Mouse (Mus musculus): ENCODE measurements around the gene Plce1. TPM values are rescaled to one million over a fixed set of nuclear protein-coding genes. Genes with fewer than 3 reads are reported as not detected.
"Not testable (repeated sequence)": the region's sequence is repeated elsewhere in the genome, so short reads cannot be mapped to it uniquely, and the experiment has no call there.

Gene Plce1
- polyA plus RNA-seq, 1 experiment from 2014 or later: 3.0 TPM

GRCm38 (mm10) chr19:38632251-38632650 is 151.3 kb downstream of the Plce1 start:
- 88% methylated on average over 3 of the region's 3 CpGs for WGBS
- H3K4me2 ChIP-seq (ENCODE audit: low read length): no peak overlapping the region
- H3K36me3 ChIP-seq (ENCODE audit: control insufficient read depth, insufficient read depth, low read length): no peaks in the 10 kb centered on the region
- H3K4me1 ChIP-seq (ENCODE audit: control insufficient read depth, insufficient read depth, low read depth, low read length): no peaks in the 10 kb centered on the region
- H3K27ac ChIP-seq (ENCODE audit: low read depth, low read length): no peak overlapping the region
- H3K9me3 ChIP-seq (ENCODE audit: control insufficient read depth, low read length): no peaks in the 10 kb centered on the region
- no peaks in the 10 kb centered on the region for H3K27me3 ChIP-seq (replicated peaks; ENCODE audit: control insufficient read depth, insufficient read depth, low read length)
- no peak overlapping the region for H3K9ac ChIP-seq (ENCODE audit: low read depth, low read length)
- H3K4me3 ChIP-seq (ENCODE audit: low read length): no peak overlapping the region
- no peak for ATAC-seq

GRCm38 (mm10) chr19:38633306-38633705 is 152.4 kb downstream of the Plce1 start:
- Histone ChIP-seq H3K27me3 (replicated peaks; ENCODE audit: control insufficient read depth, insufficient read depth, low read length) (no peaks in the 10 kb centered on the region), H3K4me2 (ENCODE audit: low read length) (no peak overlapping the region), H3K9me3 (ENCODE audit: control insufficient read depth, low read length) (no peaks in the 10 kb centered on the region), H3K4me3 (ENCODE audit: low read length) (no peak overlapping the region), H3K9ac (ENCODE audit: low read depth, low read length) (no peak overlapping the region), H3K36me3 (ENCODE audit: control insufficient read depth, insufficient read depth, low read length) (no peaks in the 10 kb centered on the region), H3K4me1 (ENCODE audit: control insufficient read depth, insufficient read depth, low read depth, low read length) (no peaks in the 10 kb centered on the region), H3K27ac (ENCODE audit: low read depth, low read length) (no peak overlapping the region)
- no peak for ATAC-seq
- 68% methylated on average over 5 of the region's 5 CpGs for WGBS

- no peaks in the 10 kb centered on the region for H3K9me3 ChIP-seq (ENCODE audit: control insufficient read depth, low read length)
- ATAC-seq: no peak
- no peak overlapping the region for H3K4me3 ChIP-seq (ENCODE audit: low read length)
- 94% methylated on average over 3 of the region's 3 CpGs for WGBS
- H3K27me3 ChIP-seq (replicated peaks; ENCODE audit: control insufficient read depth, insufficient read depth, low read length): no peaks in the 10 kb centered on the region
- H3K36me3 ChIP-seq (ENCODE audit: control insufficient read depth, insufficient read depth, low read length): no peaks in the 10 kb centered on the region
- no peak overlapping the region for H3K9ac ChIP-seq (ENCODE audit: low read depth, low read length)
- no peak overlapping the region for H3K27ac ChIP-seq (ENCODE audit: low read depth, low read length)
- no peak overlapping the region for H3K4me2 ChIP-seq (ENCODE audit: low read length)
- no peaks in the 10 kb centered on the region for H3K4me1 ChIP-seq (ENCODE audit: control insufficient read depth, insufficient read depth, low read depth, low read length)
These were observed 158.1 kb downstream of the Plce1 start for GRCm38 (mm10) chr19:38639050-38639449.

GRCm38 (mm10) chr19:38639805-38640204 is 158.9 kb downstream of the Plce1 start:
- no peak overlapping the region for H3K4me2 ChIP-seq (ENCODE audit: low read length)
- H3K4me1 ChIP-seq (ENCODE audit: control insufficient read depth, insufficient read depth, low read depth, low read length): no peaks in the 10 kb centered on the region
- H3K9me3 ChIP-seq (ENCODE audit: control insufficient read depth, low read length): no peaks in the 10 kb centered on the region
- H3K4me3 ChIP-seq (ENCODE audit: low read length): no peak overlapping the region
- H3K27me3 ChIP-seq (replicated peaks; ENCODE audit: control insufficient read depth, insufficient read depth, low read length): no peaks in the 10 kb centered on the region
- no peak overlapping the region for H3K27ac ChIP-seq (ENCODE audit: low read depth, low read length)
- peak; percentile 27; the same call in 1 of the 2 replicates for ATAC-seq
- WGBS: 46% methylated on average over 3 of the region's 3 CpGs
- no peak overlapping the region for H3K9ac ChIP-seq (ENCODE audit: low read depth, low read length)
- H3K36me3 ChIP-seq (ENCODE audit: control insufficient read depth, insufficient read depth, low read length): no peaks in the 10 kb centered on the region

- H3K4me3 ChIP-seq (ENCODE audit: low read length); H3K9me3 ChIP-seq (ENCODE audit: control insufficient read depth, low read length); H3K9ac ChIP-seq (ENCODE audit: low read depth, low read length); H3K4me1 ChIP-seq (ENCODE audit: control insufficient read depth, insufficient read depth, low read depth, low read length); H3K4me2 ChIP-seq (ENCODE audit: low read length); H3K27ac ChIP-seq (ENCODE audit: low read depth, low read length); H3K27me3 ChIP-seq (replicated peaks; ENCODE audit: control insufficient read depth, insufficient read depth, low read length); ATAC-seq; H3K36me3 ChIP-seq (ENCODE audit: control insufficient read depth, insufficient read depth, low read length): not testable (repeated sequence)
- 68% methylated on average over 1 of the region's 1 CpGs for WGBS
These were observed 161.6 kb downstream of the Plce1 start for GRCm38 (mm10) chr19:38642515-38642914.

- no peak for ATAC-seq
- Histone ChIP-seq H3K9ac (ENCODE audit: low read depth, low read length) (no peak overlapping the region), H3K9me3 (ENCODE audit: control insufficient read depth, low read length) (no peaks in the 10 kb centered on the region), H3K4me3 (ENCODE audit: low read length) (no peak overlapping the region), H3K36me3 (ENCODE audit: control insufficient read depth, insufficient read depth, low read length) (no peaks in the 10 kb centered on the region), H3K27me3 (replicated peaks; ENCODE audit: control insufficient read depth, insufficient read depth, low read length) (no peaks in the 10 kb centered on the region), H3K27ac (ENCODE audit: low read depth, low read length) (no peak overlapping the region), H3K4me2 (ENCODE audit: low read length) (no peak overlapping the region), H3K4me1 (ENCODE audit: control insufficient read depth, insufficient read depth, low read depth, low read length) (no peaks in the 10 kb centered on the region)
- 46% methylated on average over 6 of the region's 6 CpGs for WGBS
These were observed 164.1 kb downstream of the Plce1 start for GRCm38 (mm10) chr19:38644871-38645595.

- Histone ChIP-seq H3K4me1 (ENCODE audit: control insufficient read depth, insufficient read depth, low read depth, low read length) (no peaks in the 10 kb centered on the region), H3K36me3 (ENCODE audit: control insufficient read depth, insufficient read depth, low read length) (no peaks in the 10 kb centered on the region), H3K27me3 (replicated peaks; ENCODE audit: control insufficient read depth, insufficient read depth, low read length) (no peaks in the 10 kb centered on the region), H3K4me2 (ENCODE audit: low read length) (no peak overlapping the region), H3K27ac (ENCODE audit: low read depth, low read length) (no peak overlapping the region), H3K9ac (ENCODE audit: low read depth, low read length) (no peak overlapping the region), H3K4me3 (ENCODE audit: low read length) (no peak overlapping the region), H3K9me3 (ENCODE audit: control insufficient read depth, low read length) (0 out of 2 replicates have a peak, but pooled peaks cover 5% of the 10 kb centered on the region)
- no peak for ATAC-seq
- WGBS: 89% methylated on average over 13 of the region's 13 CpGs
These were observed 177.1 kb downstream of the Plce1 start for GRCm38 (mm10) chr19:38657980-38658379.

- no peaks in the 10 kb centered on the region for H3K36me3 ChIP-seq (ENCODE audit: control insufficient read depth, insufficient read depth, low read length)
- H3K4me3 ChIP-seq (ENCODE audit: low read length): no peak overlapping the region
- no peak overlapping the region for H3K9ac ChIP-seq (ENCODE audit: low read depth, low read length)
- H3K9me3 ChIP-seq (ENCODE audit: control insufficient read depth, low read length): no peaks in the 10 kb centered on the region
- H3K4me1 ChIP-seq (ENCODE audit: control insufficient read depth, insufficient read depth, low read depth, low read length): no peaks in the 10 kb centered on the region
- no peaks in the 10 kb centered on the region for H3K27me3 ChIP-seq (replicated peaks; ENCODE audit: control insufficient read depth, insufficient read depth, low read length)
- 86% methylated on average over 1 of the region's 1 CpGs for WGBS
- no peak for ATAC-seq
- no peak overlapping the region for H3K4me2 ChIP-seq (ENCODE audit: low read length)
- no peak overlapping the region for H3K27ac ChIP-seq (ENCODE audit: low read depth, low read length)
These were observed 184.5 kb downstream of the Plce1 start for GRCm38 (mm10) chr19:38665398-38665797.

- H3K4me1 ChIP-seq (ENCODE audit: control insufficient read depth, insufficient read depth, low read depth, low read length): no peaks in the 10 kb centered on the region
- H3K36me3 ChIP-seq (ENCODE audit: control insufficient read depth, insufficient read depth, low read length): no peaks in the 10 kb centered on the region
- no peaks in the 10 kb centered on the region for H3K27me3 ChIP-seq (replicated peaks; ENCODE audit: control insufficient read depth, insufficient read depth, low read length)
- no peak overlapping the region for H3K4me2 ChIP-seq (ENCODE audit: low read length)
- no peak overlapping the region for H3K4me3 ChIP-seq (ENCODE audit: low read length)
- no peaks in the 10 kb centered on the region for H3K9me3 ChIP-seq (ENCODE audit: control insufficient read depth, low read length)
- ATAC-seq: no peak
- H3K27ac ChIP-seq (ENCODE audit: low read depth, low read length): no peak overlapping the region
- H3K9ac ChIP-seq (ENCODE audit: low read depth, low read length): no peak overlapping the region
- WGBS: 87% methylated on average over 7 of the region's 7 CpGs
These were observed 191.2 kb downstream of the Plce1 start for GRCm38 (mm10) chr19:38672015-38672600.
